Mouse (Mus musculus): ENCODE measurements around the gene Ak5.
A peak's percentile ranks its signal among the peaks of the same experiment; 100 is the strongest.
"Not testable (repeated sequence)": the region's sequence is repeated elsewhere in the genome, so short reads cannot be mapped to it uniquely, and the experiment has no call there.

Gene Ak5

GRCm38 (mm10) chr3:152482182-152482581 is 186.0 kb downstream of the Ak5 start:
- ATAC-seq (ENCODE audit: insufficient number of reproducible peaks, low FRiP score, low TSS enrichment): no peak

- ATAC-seq (ENCODE audit: insufficient number of reproducible peaks, low FRiP score, low TSS enrichment): no peak
Measured at GRCm38 (mm10) chr3:152480336-152480735, 187.8 kb downstream of the Ak5 start.

- ATAC-seq (ENCODE audit: insufficient number of reproducible peaks, low FRiP score, low TSS enrichment): no peak
Measured at GRCm38 (mm10) chr3:152478599-152479435, 189.3 kb downstream of the Ak5 start.

- peak; percentile 71; the same call in 1 of the 2 replicates for ATAC-seq (ENCODE audit: insufficient number of reproducible peaks, low FRiP score, low TSS enrichment)
Measured at GRCm38 (mm10) chr3:152477796-152478527, 190.2 kb downstream of the Ak5 start.

GRCm38 (mm10) chr3:152475894-152476293 is 192.3 kb downstream of the Ak5 start:
- no peak for ATAC-seq (ENCODE audit: insufficient number of reproducible peaks, low FRiP score, low TSS enrichment)

- no peak for ATAC-seq (ENCODE audit: insufficient number of reproducible peaks, low FRiP score, low TSS enrichment)
Measured at GRCm38 (mm10) chr3:152475278-152475669, 192.9 kb downstream of the Ak5 start.

GRCm38 (mm10) chr3:152474582-152475277 is 193.4 kb downstream of the Ak5 start:
- peak; percentile 23; the same call in 1 of the 2 replicates for ATAC-seq (ENCODE audit: insufficient number of reproducible peaks, low FRiP score, low TSS enrichment)

- ATAC-seq (ENCODE audit: insufficient number of reproducible peaks, low FRiP score, low TSS enrichment): no peak
Measured at GRCm38 (mm10) chr3:152472676-152473075, 195.5 kb downstream of the Ak5 start.

- ATAC-seq (ENCODE audit: insufficient number of reproducible peaks, low FRiP score, low TSS enrichment): no peak
Measured at GRCm38 (mm10) chr3:152470347-152470746, 197.8 kb downstream of the Ak5 start.

- ATAC-seq (ENCODE audit: insufficient number of reproducible peaks, low FRiP score, low TSS enrichment): no peak
Measured at GRCm38 (mm10) chr3:152469423-152470200, 198.5 kb downstream of the Ak5 start.

- ATAC-seq (ENCODE audit: insufficient number of reproducible peaks, low FRiP score, low TSS enrichment): no peak
Measured at GRCm38 (mm10) chr3:152468569-152469041, 199.6 kb downstream of the Ak5 start.

- no peak for ATAC-seq (ENCODE audit: insufficient number of reproducible peaks, low FRiP score, low TSS enrichment)
Measured at GRCm38 (mm10) chr3:152468032-152468431, 200.1 kb downstream of the Ak5 start.

GRCm38 (mm10) chr3:152467312-152467711 is 200.8 kb downstream of the Ak5 start:
- no peak for ATAC-seq (ENCODE audit: insufficient number of reproducible peaks, low FRiP score, low TSS enrichment)

- no peak for ATAC-seq (ENCODE audit: insufficient number of reproducible peaks, low FRiP score, low TSS enrichment)
Measured at GRCm38 (mm10) chr3:152466849-152467248, 201.3 kb downstream of the Ak5 start.

- ATAC-seq (ENCODE audit: insufficient number of reproducible peaks, low FRiP score, low TSS enrichment): no peak
Measured at GRCm38 (mm10) chr3:152465338-152465737, 202.8 kb downstream of the Ak5 start.

- no peak for ATAC-seq (ENCODE audit: insufficient number of reproducible peaks, low FRiP score, low TSS enrichment)
Measured at GRCm38 (mm10) chr3:152464462-152464861, 203.7 kb downstream of the Ak5 start.

- ATAC-seq (ENCODE audit: insufficient number of reproducible peaks, low FRiP score, low TSS enrichment): no peak
Measured at GRCm38 (mm10) chr3:152462900-152463299, 205.3 kb downstream of the Ak5 start.

- ATAC-seq (ENCODE audit: insufficient number of reproducible peaks, low FRiP score, low TSS enrichment): no peak
Measured at GRCm38 (mm10) chr3:152462038-152462547, 206.1 kb downstream of the Ak5 start.

- no peak for ATAC-seq (ENCODE audit: insufficient number of reproducible peaks, low FRiP score, low TSS enrichment)
Measured at GRCm38 (mm10) chr3:152460802-152461201, 207.4 kb downstream of the Ak5 start.

- ATAC-seq (ENCODE audit: insufficient number of reproducible peaks, low FRiP score, low TSS enrichment): not testable (repeated sequence)
Measured at GRCm38 (mm10) chr3:152458875-152459274, 209.3 kb downstream of the Ak5 start.
